Mouse (Mus musculus) embryonic facial prominence, embryonic 11.5 days (tissue): ENCODE data around the gene Epb41l5. TPM values are rescaled to one million over a fixed set of nuclear protein-coding genes. Genes with fewer than 3 reads are reported as not detected.

Source experiments
- ATAC-seq: fragments of 200-750 bp; cut with Nextera tagmentation; replicated peaks from 2 replicates; pipeline ENCODE4 v1.8.0; 2017; ENCODE audit warnings: low read depth; ENCODE audit not compliant: insufficient number of reproducible peaks, low FRiP score, low TSS enrichment
- DNase-seq: peaks from one replicate; pipeline ENCODE4 v3.0.0-alpha.2; 2015; ENCODE audit warnings: low spot score
- H3K27ac ChIP-seq: fragments of 300-500 bp; sonication (generic); replicated peaks from 2 replicates; pipeline ENCODE4 v1.5.1; 2014; ENCODE audit warnings: mild to moderate bottlenecking, low read depth, low read length, control low read depth
- H3K27me3 ChIP-seq: fragments of 300-500 bp; sonication (generic); 2 replicates; pipeline ENCODE4 v1.6.1; 2014; ENCODE audit warnings: mild to moderate bottlenecking, low read length, moderate library complexity, mixed read lengths; ENCODE audit not compliant: control insufficient read depth, insufficient read depth
- H3K36me3 ChIP-seq: fragments of 300-500 bp; sonication (generic); replicated peaks from 2 replicates; pipeline ENCODE4 v1.6.1; 2014; ENCODE audit warnings: low read depth, mild to moderate bottlenecking, low read length, moderate library complexity, mixed read lengths; ENCODE audit not compliant: control insufficient read depth, insufficient read depth
- H3K4me1 ChIP-seq: fragments of 300-500 bp; sonication (generic); 2 replicates; pipeline ENCODE4 v1.6.1; 2014; ENCODE audit warnings: low read length, mixed read lengths; ENCODE audit not compliant: control insufficient read depth, insufficient read depth
- H3K4me2 ChIP-seq: fragments of 300-500 bp; sonication (generic); 2 replicates; pipeline ENCODE4 v1.6.1; 2014; ENCODE audit warnings: low read depth, mild to moderate bottlenecking, control low read depth, low read length, moderate library complexity
- H3K4me3 ChIP-seq: fragments of 300-500 bp; sonication (generic); 2 replicates; pipeline ENCODE4 v1.5.1; 2014; ENCODE audit warnings: low read depth, low read length, control low read depth
- H3K9ac ChIP-seq: fragments of 300-500 bp; sonication (generic); replicated peaks from 2 replicates; pipeline ENCODE4 v1.6.1; 2014; ENCODE audit warnings: mild to moderate bottlenecking, control low read depth, low read length
- H3K9me3 ChIP-seq: fragments of 300-500 bp; sonication (generic); replicated peaks from 2 replicates; pipeline ENCODE4 v1.6.1; 2016; ENCODE audit warnings: mild to moderate bottlenecking, low read length, inconsistent platforms, mixed read lengths; ENCODE audit not compliant: control insufficient read depth
- WGBS: fragments of 180-500 bp; shearing (Covaris S2); extraction: QIAGEN DNeasy Blood & Tissue Kit; methylation state at CpG from one replicate; pipeline ENCODE4 v1.1.7; 2014; 5-methylcytosine and 5-hydroxymethylcytosine counted together
- polyA plus RNA-seq: library from polyadenylated mRNA; unstranded; fragments of >200 nt; fragmentation: Nextera tagmentation; extraction: Ambion mirVana; gene quantifications from 2 replicates; pipeline ENCODE4 v1.2.1, GENCODE M21; 2014

Epb41l5 gene
- polyA plus RNA-seq, 1 experiment from 2014 or later = 21.4 TPM

GRCm38 (mm10) chr1:119630428-119630827, 18.4 kb downstream of the Epb41l5 start:
- 87% methylated on average over 1 of the region's 1 CpGs for WGBS
- no peak for ATAC-seq

GRCm38 (mm10) chr1:119626837-119627236, 22.0 kb downstream of the Epb41l5 start:
- Histone ChIP-seq H3K4me3 (no peak overlapping the region), H3K9me3 (no peaks in the 10 kb centered on the region), H3K4me2 (no peak overlapping the region), H3K27ac (no peak overlapping the region), H3K27me3 (no peaks in the 10 kb centered on the region), H3K9ac (no peak overlapping the region), H3K36me3 (no peaks in the 10 kb centered on the region), H3K4me1 (no peaks in the 10 kb centered on the region)
- ATAC-seq = no peak
- no peak for DNase-seq
- WGBS = 74% methylated on average over 4 of the region's 4 CpGs

More at GRCm38 (mm10) chr1:119630428-119630827, 18.4 kb downstream of the Epb41l5 start:
- no peak overlapping the region for H3K27ac ChIP-seq
- no peaks in the 10 kb centered on the region for H3K27me3 ChIP-seq
- no peak for DNase-seq
- H3K4me2 ChIP-seq = no peak overlapping the region
- no peaks in the 10 kb centered on the region for H3K36me3 ChIP-seq
- H3K4me3 ChIP-seq = no peak overlapping the region
- no peak overlapping the region for H3K9ac ChIP-seq
- H3K4me1 ChIP-seq = no peaks in the 10 kb centered on the region
- no peaks in the 10 kb centered on the region for H3K9me3 ChIP-seq

GRCm38 (mm10) chr1:119624444-119624843, 24.4 kb downstream of the Epb41l5 start:
- H3K4me2 ChIP-seq = no peak overlapping the region
- no peak overlapping the region for H3K4me3 ChIP-seq
- H3K27me3 ChIP-seq = no peaks in the 10 kb centered on the region
- WGBS = 49% methylated on average over 2 of the region's 2 CpGs
- H3K36me3 ChIP-seq = no peaks in the 10 kb centered on the region
- no peak overlapping the region for H3K27ac ChIP-seq
- no peaks in the 10 kb centered on the region for H3K4me1 ChIP-seq
- DNase-seq (no peak), ATAC-seq (no peak)
- no peaks in the 10 kb centered on the region for H3K9me3 ChIP-seq
- no peak overlapping the region for H3K9ac ChIP-seq

- Histone ChIP-seq H3K27ac (no peak overlapping the region), H3K36me3 (no peaks in the 10 kb centered on the region), H3K9ac (no peak overlapping the region), H3K4me3 (no peak overlapping the region), H3K4me2 (no peak overlapping the region), H3K4me1 (no peaks in the 10 kb centered on the region), H3K9me3 (no peaks in the 10 kb centered on the region), H3K27me3 (no peaks in the 10 kb centered on the region)
- WGBS = 94% methylated on average over 3 of the region's 3 CpGs
- DNase-seq (no peak), ATAC-seq (no peak)
These were observed 43.4 kb downstream of the Epb41l5 start for GRCm38 (mm10) chr1:119605396-119605795.

GRCm38 (mm10) chr1:119602448-119602847, 46.4 kb downstream of the Epb41l5 start:
- ATAC-seq = no peak
- H3K9me3 ChIP-seq = no peaks in the 10 kb centered on the region
- H3K4me1 ChIP-seq = no peaks in the 10 kb centered on the region
- no peaks in the 10 kb centered on the region for H3K36me3 ChIP-seq
- no peak overlapping the region for H3K4me2 ChIP-seq
- DNase-seq = no peak
- H3K9ac ChIP-seq = no peak overlapping the region
- 98% methylated on average over 12 of the region's 12 CpGs for WGBS
- no peaks in the 10 kb centered on the region for H3K27me3 ChIP-seq
- H3K4me3 ChIP-seq = no peak overlapping the region
- H3K27ac ChIP-seq = no peak overlapping the region

GRCm38 (mm10) chr1:119598855-119599254, 49.9 kb downstream of the Epb41l5 start:
- ATAC-seq (no peak), DNase-seq (no peak)
- 91% methylated on average over 6 of the region's 6 CpGs for WGBS
- Histone ChIP-seq H3K4me3 (no peak overlapping the region), H3K27me3 (no peaks in the 10 kb centered on the region), H3K9me3 (no peaks in the 10 kb centered on the region), H3K27ac (no peak overlapping the region), H3K4me2 (no peak overlapping the region), H3K4me1 (no peaks in the 10 kb centered on the region), H3K36me3 (no peaks in the 10 kb centered on the region), H3K9ac (no peak overlapping the region)

- Histone ChIP-seq H3K4me1 (no peaks in the 10 kb centered on the region), H3K9ac (no peak overlapping the region), H3K4me3 (no peak overlapping the region), H3K4me2 (no peak overlapping the region), H3K9me3 (no peaks in the 10 kb centered on the region), H3K36me3 (no peaks in the 10 kb centered on the region), H3K27me3 (no peaks in the 10 kb centered on the region), H3K27ac (no peak overlapping the region)
- no peak for ATAC-seq
- 73% methylated on average over 3 of the region's 3 CpGs for WGBS
- DNase-seq = no peak
These were observed 51.8 kb downstream of the Epb41l5 start for GRCm38 (mm10) chr1:119596954-119597480.

GRCm38 (mm10) chr1:119590041-119590440, 58.8 kb downstream of the Epb41l5 start:
- no peak overlapping the region for H3K4me3 ChIP-seq
- DNase-seq (no peak), ATAC-seq (no peak)
- no peaks in the 10 kb centered on the region for H3K9me3 ChIP-seq
- no peak overlapping the region for H3K27ac ChIP-seq
- no peak overlapping the region for H3K9ac ChIP-seq
- no peak overlapping the region for H3K4me2 ChIP-seq
- whole genome bisulfite sequencing = 90% methylated on average over 2 of the region's 2 CpGs
- H3K27me3 ChIP-seq = no peaks in the 10 kb centered on the region
- no peaks in the 10 kb centered on the region for H3K36me3 ChIP-seq
- H3K4me1 ChIP-seq = no peaks in the 10 kb centered on the region
